Comparison of ENCODE assay signal across 14 mouse cellular contexts in genomic region chr7:141062525-141062924, GRCm38 (mm10). TPM values are rescaled to one million over a fixed set of nuclear protein-coding genes. Genes with fewer than 3 reads are reported as not detected.
A peak's percentile ranks its signal among the peaks of the same experiment; 100 is the strongest.
DNase-seq lines count a peak whose midpoint lies in the region; ATAC-seq lines count a peak whose summit lies in the region.
"Had no signal": no experiment of that assay in that cellular context is flagged by ENCODE, and none has a peak within 500 bp of the region (broad histone marks: within the 10 kb centered on the region; RNA-seq: fewer than 3 reads in every experiment).

No protein-coding gene starts in this region.

- ATAC-seq in neural tube, embryonic 11.5 days (ENCODE audit: insufficient read depth, low FRiP score, low TSS enrichment) = no peak
- no peak for ATAC-seq in neural tube, embryonic 14.5 days (ENCODE audit: low read depth)
- no peak for ATAC-seq in frontal cortex, adult (ENCODE audit: low TSS enrichment)

- H3K4me3 ChIP-seq in neural tube, embryonic 11.5 days (ENCODE audit: low read depth, low read length) = no peak overlapping the region
- no peak overlapping the region for H3K4me3 ChIP-seq in neural tube, embryonic 14.5 days (ENCODE audit: low read depth, low read length)

- no peak for DNase-seq in neural tube, embryonic 11.5 days (ENCODE audit: low spot score)
- no peak for DNase-seq in neural tube, embryonic 10.5 days (ENCODE audit: extremely low spot score, low spot score)
- DNase-seq in cerebellum, postnatal 36 days = peak; percentile 53 to 70
- peak; percentile 12 for DNase-seq in induced T-regulatory cell, adult 2 months (ENCODE audit: low read depth)
- DNase-seq in gastrocnemius, postnatal 36 days = no peak
- no peak for DNase-seq in right cerebral cortex, adult 18-20 months
- DNase-seq: heart, postnatal 4 days; kidney, postnatal 14 days; lung, embryonic 14.5 days had no signal

- WGBS in neural tube, embryonic 11.5 days = 84% methylated on average over 7 of the region's 7 CpGs
- WGBS in neural tube, embryonic 14.5 days = 74% methylated on average over 7 of the region's 7 CpGs

- H3K9ac ChIP-seq in neural tube, embryonic 11.5 days (ENCODE audit: low read length) = peak overlapping the region; percentile 19
- H3K9ac ChIP-seq in neural tube, embryonic 14.5 days (replicated peaks; ENCODE audit: low read depth, low read length) = no peak overlapping the region
- H3K9ac ChIP-seq: lung, embryonic 14.5 days had no signal

- H3K36me3 ChIP-seq in neural tube, embryonic 11.5 days (ENCODE audit: control insufficient read depth, insufficient read depth, low read length) = peaks cover 7% of the 10 kb centered on the region; the same call in 1 of the 2 replicates
- peaks cover 29% of the 10 kb centered on the region for H3K36me3 ChIP-seq in neural tube, embryonic 14.5 days (ENCODE audit: control insufficient read depth, insufficient read depth, low read length)

- intact Hi-C loops in gastrocnemius, postnatal 36 days (cut with DNase I) = no loop called here

- H3K4me1 ChIP-seq in neural tube, embryonic 11.5 days (ENCODE audit: control insufficient read depth, insufficient read depth, low read length) = peaks cover 12% of the 10 kb centered on the region
- peaks cover 19% of the 10 kb centered on the region for H3K4me1 ChIP-seq in neural tube, embryonic 14.5 days (ENCODE audit: control insufficient read depth, insufficient read depth, low read length)

- no peak overlapping the region for H3K4me2 ChIP-seq in neural tube, embryonic 11.5 days (ENCODE audit: low read depth)
- H3K4me2 ChIP-seq in neural tube, embryonic 14.5 days (ENCODE audit: low read depth, low read length) = peak overlapping the region; percentile 85; the same call in 1 of the 2 replicates

- H3K27me3 ChIP-seq in neural tube, embryonic 11.5 days (ENCODE audit: control insufficient read depth, insufficient read depth, low read length) = no peaks in the 10 kb centered on the region
- no peaks in the 10 kb centered on the region for H3K27me3 ChIP-seq in neural tube, embryonic 14.5 days (ENCODE audit: control insufficient read depth, insufficient read depth, low read length)

- no peaks in the 10 kb centered on the region for H3K9me3 ChIP-seq in neural tube, embryonic 11.5 days (ENCODE audit: control insufficient read depth, low read length)
- H3K9me3 ChIP-seq in neural tube, embryonic 14.5 days (ENCODE audit: control insufficient read depth, low read length) = no peaks in the 10 kb centered on the region

- H3K27ac ChIP-seq in neural tube, embryonic 11.5 days (ENCODE audit: low read depth, low read length) = no peak overlapping the region
- no peak overlapping the region for H3K27ac ChIP-seq in neural tube, embryonic 14.5 days (ENCODE audit: low read depth, low read length)

RNA-seq across cellular contexts. Expression of gene B4galnt4, which starts 1.6 kb away (rescaled TPM):
- 14.5 and 17.1 TPM in 2 replicates for polyA plus RNA-seq in neural tube, embryonic 11.5 days (2014; fragmentation: Nextera tagmentation; extraction: Ambion mirVana)
- polyA plus RNA-seq in neural tube, embryonic 14.5 days (2014; fragmentation: Nextera tagmentation; extraction: Ambion mirVana) = 34.8 and 36.6 TPM in 2 replicates
- under 1 TPM; 0.20 to 0.22 TPM for total RNA-seq in gastrocnemius, postnatal 36 days (2021)
- total RNA-seq: heart, adult 8-10 months had no signal

RNA-seq across cellular contexts. Expression of gene Pkp3, which starts 15.5 kb away (rescaled TPM):
- 2.3 and 2.7 TPM in 2 replicates for polyA plus RNA-seq in neural tube, embryonic 11.5 days (2014; fragmentation: Nextera tagmentation; extraction: Ambion mirVana)
- polyA plus RNA-seq in neural tube, embryonic 14.5 days (2014; fragmentation: Nextera tagmentation; extraction: Ambion mirVana) = not detected in 2 replicates
- under 1 TPM in 1 of 2 experiments, not detected in 1; 0.12 TPM for total RNA-seq in gastrocnemius, postnatal 36 days (2021)

RNA-seq across cellular contexts. Expression of gene Gm17387, which starts 33.6 kb away (rescaled TPM):
- polyA plus RNA-seq in neural tube, embryonic 11.5 days (2014; fragmentation: Nextera tagmentation; extraction: Ambion mirVana) = not detected in 2 replicates
- polyA plus RNA-seq in neural tube, embryonic 14.5 days (2014; fragmentation: Nextera tagmentation; extraction: Ambion mirVana) = not detected in 2 replicates
- not detected for total RNA-seq in gastrocnemius, postnatal 36 days (2021)
- total RNA-seq: heart, adult 8-10 months; heart, postnatal 4 days; left cerebral cortex, adult 8-10 months had no signal
- polyA plus RNA-seq: lung, embryonic 14.5 days; testis, adult 2 months had no signal

RNA-seq across cellular contexts. Expression of gene Sigirr, which starts 37.8 kb away (rescaled TPM):
- 2.4 and 3.1 TPM in 2 replicates for polyA plus RNA-seq in neural tube, embryonic 11.5 days (2014; fragmentation: Nextera tagmentation; extraction: Ambion mirVana)
- 1.2 and 2.2 TPM in 2 replicates for polyA plus RNA-seq in neural tube, embryonic 14.5 days (2014; fragmentation: Nextera tagmentation; extraction: Ambion mirVana)
- 1 to 10 TPM; 1.7 to 2.0 TPM for total RNA-seq in gastrocnemius, postnatal 36 days (2021)

RNA-seq across cellular contexts. Expression of gene Ifitm6, which starts 44.8 kb away (rescaled TPM):
- polyA plus RNA-seq in neural tube, embryonic 11.5 days (2014; fragmentation: Nextera tagmentation; extraction: Ambion mirVana) = not detected in 2 replicates
- 0.58 and 0.88 TPM in 2 replicates for polyA plus RNA-seq in neural tube, embryonic 14.5 days (2014; fragmentation: Nextera tagmentation; extraction: Ambion mirVana)
- total RNA-seq in gastrocnemius, postnatal 36 days (2021) = not detected

Comparison
In these comparisons a context has a peak if more than half of its experiments do, and no peak if none do; other contexts are left out.
1. DNase-seq: peak in cerebellum, postnatal 36 days (2 of 2) and induced T-regulatory cell, adult 2 months (single experiment); none in neural tube, embryonic 11.5 days (single experiment), neural tube, embryonic 10.5 days (single experiment), gastrocnemius, postnatal 36 days (0 of 2) and right cerebral cortex, adult 18-20 months (single experiment).